Mouse (Mus musculus) liver, embryonic 13.5 days (tissue): ENCODE data around the gene Kyat3. TPM values are rescaled to one million over a fixed set of nuclear protein-coding genes. Genes with fewer than 3 reads are reported as not detected.
A peak's percentile ranks its signal among the peaks of the same experiment; 100 is the strongest.
"Not testable (repeated sequence)": the region's sequence is repeated elsewhere in the genome, so short reads cannot be mapped to it uniquely, and the experiment has no call there.

ENCODE experiments used
- ATAC-seq: fragments of 200-750 bp; cut with Nextera tagmentation; 2 replicates; pipeline ENCODE4 v1.8.0; 2017; ENCODE audit warnings: low read depth, mild to moderate bottlenecking, moderate number of reproducible peaks, moderate library complexity
- DNase-seq: peaks from one replicate; pipeline ENCODE4 v3.0.0; 2022
- H3K27ac ChIP-seq: fragments of 300-500 bp; sonication (generic); 2 replicates; pipeline ENCODE4 v1.5.1; 2015; ENCODE audit warnings: moderate library complexity, mild to moderate bottlenecking, inconsistent platforms
- H3K27me3 ChIP-seq: fragments of 300-500 bp; sonication (generic); 2 replicates; pipeline ENCODE4 v1.6.1; 2015; ENCODE audit warnings: mild to moderate bottlenecking, inconsistent platforms
- H3K36me3 ChIP-seq: fragments of 300-500 bp; sonication (generic); 2 replicates; pipeline ENCODE4 v1.6.1; 2015; ENCODE audit warnings: mild to moderate bottlenecking, inconsistent platforms
- H3K4me1 ChIP-seq: fragments of 300-500 bp; sonication (generic); replicated peaks from 2 replicates; pipeline ENCODE4 v1.6.1; 2015; ENCODE audit warnings: inconsistent platforms
- H3K4me2 ChIP-seq: fragments of 300-500 bp; sonication (generic); 2 replicates; pipeline ENCODE4 v1.6.1; 2015; ENCODE audit warnings: inconsistent platforms, mild to moderate bottlenecking, moderate library complexity
- H3K4me3 ChIP-seq: fragments of 300-500 bp; sonication (generic); replicated peaks from 2 replicates; pipeline ENCODE4 v1.5.1; 2015; ENCODE audit warnings: mild to moderate bottlenecking, inconsistent platforms
- H3K9ac ChIP-seq: fragments of 300-500 bp; sonication (generic); 2 replicates; pipeline ENCODE4 v1.6.1; 2015; ENCODE audit warnings: mild to moderate bottlenecking, inconsistent platforms
- H3K9me3 ChIP-seq: fragments of 300-500 bp; sonication (generic); replicated peaks from 2 replicates; pipeline ENCODE4 v1.6.1; 2016; ENCODE audit warnings: inconsistent platforms
- WGBS: fragments of 180-500 bp; shearing (Covaris S2); methylation state at CpG from one replicate; pipeline ENCODE4 v1.1.7; 2015; ENCODE audit not compliant: insufficient replicate concordance; 5-methylcytosine and 5-hydroxymethylcytosine counted together
- polyA plus RNA-seq: library from polyadenylated mRNA; unstranded; fragments of >200 nt; fragmentation: Nextera tagmentation; extraction: Ambion mirVana; gene quantifications from 2 replicates; pipeline ENCODE4 v1.2.1, GENCODE M21; 2015

Kyat3 gene
- polyA plus RNA-seq, result 10.3 and 11.9 TPM in 2 replicates

DNA sequence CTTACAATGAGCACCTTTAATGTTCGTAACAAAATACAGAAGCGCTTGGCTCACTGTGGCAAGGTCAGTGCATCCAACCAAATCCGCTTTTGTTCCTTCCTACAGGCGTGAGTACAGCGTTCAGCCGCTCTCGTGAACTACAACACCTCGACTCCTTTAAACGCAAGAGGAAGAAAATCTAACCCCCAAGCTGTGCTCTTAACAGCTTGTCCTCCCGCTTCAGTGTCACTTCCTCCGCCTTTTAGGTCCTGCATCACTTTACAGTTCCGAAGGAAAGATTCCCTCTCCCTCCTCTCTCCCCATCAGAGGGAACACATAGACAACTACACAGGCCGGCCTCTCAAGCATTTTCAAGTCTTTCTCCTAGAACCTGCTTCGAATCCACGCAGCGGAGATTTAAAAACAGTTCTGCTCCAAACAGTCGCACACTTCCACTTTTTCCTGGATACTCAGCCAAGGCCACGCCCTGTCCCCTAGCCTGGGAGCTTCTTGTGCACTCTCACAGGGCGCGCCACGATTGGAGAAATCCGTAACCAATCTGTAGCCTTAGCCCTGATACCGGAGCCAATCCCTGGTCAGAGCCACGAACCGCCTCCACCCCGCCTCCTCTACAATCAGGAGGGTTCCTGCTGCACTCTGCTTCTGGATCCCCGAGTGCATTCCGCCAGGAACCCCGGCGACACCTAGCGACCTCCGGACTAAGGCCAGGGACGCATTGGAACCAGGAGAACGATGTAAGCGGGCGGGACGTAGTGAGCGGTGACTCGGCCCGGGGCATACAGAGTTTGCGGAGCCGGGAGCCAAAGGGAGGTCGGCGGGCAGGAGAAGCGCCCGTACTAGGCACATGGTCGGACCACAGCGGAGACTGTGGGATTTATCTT, at the start of gene Kyat3:
TSS of gene Kyat3 (plus strand) at position 610 of the 881 bp plus-strand sequence.
- no peaks in the 10 kb centered on the region for H3K9me3 ChIP-seq
- H3K4me1 ChIP-seq, result peaks cover 20% of the 10 kb centered on the region
- WGBS, result under 1% methylated on average over 48 of the region's 48 CpGs
- H3K36me3 ChIP-seq, result no peaks in the 10 kb centered on the region
- peak within 1 kb of the TSS; percentile 73 for H3K4me2 ChIP-seq
- peak; percentile 99 for ATAC-seq
- H3K9ac ChIP-seq, result peak within 1 kb of the TSS; percentile 54
- peak; percentile 74 for DNase-seq
- peaks cover 16% of the 10 kb centered on the region; the same call in 1 of the 2 replicates for H3K27me3 ChIP-seq
- peak within 1 kb of the TSS; percentile 62 for H3K27ac ChIP-seq
- H3K4me3 ChIP-seq, result peak within 1 kb of the TSS; percentile 55

DNA sequence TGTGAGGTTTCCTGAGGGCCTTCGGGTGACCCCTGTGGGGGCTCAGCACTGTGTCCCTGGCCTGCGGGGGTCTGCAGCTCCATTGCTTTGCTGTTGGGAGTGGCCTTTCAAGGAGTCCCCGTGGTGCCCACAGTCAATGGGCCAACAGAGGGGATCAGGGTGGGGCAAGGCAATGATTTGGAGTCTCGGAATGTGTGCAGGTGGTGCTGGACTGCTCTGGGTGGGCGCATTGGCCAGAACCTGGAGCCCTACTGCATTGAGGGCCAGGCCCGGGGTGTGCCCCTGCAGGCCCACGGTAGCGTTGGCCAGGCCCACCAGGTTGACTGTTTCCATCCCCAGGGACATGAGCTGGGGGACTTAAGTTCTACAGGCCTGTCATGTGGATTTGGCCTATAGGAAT, 36.1 kb upstream of the Kyat3 start:
- DNase-seq, result no peak
- 79% methylated on average over 8 of the region's 8 CpGs for WGBS
- 0 out of 2 replicates have a peak, but pooled peaks have one; percentile 20 for ATAC-seq
- H3K9ac ChIP-seq, result no peak overlapping the region
- no peaks in the 10 kb centered on the region for H3K4me1 ChIP-seq
- H3K36me3 ChIP-seq, result no peaks in the 10 kb centered on the region
- no peak overlapping the region for H3K4me3 ChIP-seq
- no peaks in the 10 kb centered on the region; the same call in 1 of the 2 replicates for H3K9me3 ChIP-seq
- no peaks in the 10 kb centered on the region for H3K27me3 ChIP-seq
- H3K4me2 ChIP-seq, result no peak overlapping the region
- H3K27ac ChIP-seq, result no peak overlapping the region

DNA sequence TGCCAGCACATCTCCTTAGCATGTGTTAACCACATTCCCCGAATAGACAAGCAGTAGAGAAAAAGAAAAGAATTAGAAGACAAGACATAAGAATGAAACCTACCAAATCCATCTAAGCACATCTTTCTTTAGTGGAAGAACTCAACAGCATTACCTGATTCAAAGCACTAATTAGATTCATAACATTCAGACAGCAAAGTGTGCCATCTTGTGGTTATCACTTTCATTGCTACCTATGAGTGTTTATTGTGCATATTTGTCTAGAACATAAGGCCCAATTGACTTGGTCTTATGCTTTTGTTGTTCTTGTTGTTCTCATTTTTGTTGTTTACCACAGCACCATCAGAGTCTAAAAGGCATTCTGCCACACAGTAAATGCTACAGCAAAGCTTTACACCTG, 26.2 kb upstream of the Kyat3 start:
- Histone ChIP-seq H3K9ac (no peak overlapping the region), H3K36me3 (no peaks in the 10 kb centered on the region), H3K27ac (no peak overlapping the region), H3K4me3 (no peak overlapping the region), H3K4me2 (no peak overlapping the region), H3K9me3 (no peaks in the 10 kb centered on the region), H3K4me1 (no peaks in the 10 kb centered on the region), H3K27me3 (no peaks in the 10 kb centered on the region)
- DNase-seq (no peak), ATAC-seq (no peak)
- WGBS, result 42% methylated on average over 1 of the region's 1 CpGs

DNA sequence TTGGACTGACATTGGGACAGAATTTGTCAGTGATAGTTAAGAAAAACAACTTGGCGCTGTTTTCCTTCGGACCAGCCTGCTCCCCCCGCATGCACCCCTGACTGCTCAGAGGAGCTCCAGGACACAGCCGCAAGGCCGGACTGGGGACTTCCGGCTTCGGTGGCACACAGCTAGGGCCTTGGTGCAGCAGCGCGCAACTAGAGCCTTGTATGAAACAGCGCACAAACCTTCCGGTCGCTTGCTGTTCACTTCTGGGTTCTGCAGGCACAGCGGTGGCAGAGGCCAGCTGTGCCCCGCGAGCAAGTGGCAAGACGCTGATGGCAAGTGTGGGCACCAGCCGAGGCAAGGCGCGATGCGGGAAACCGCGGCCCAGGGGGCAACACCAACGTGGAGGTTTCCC, 12.9 kb upstream of the Kyat3 start:
- ATAC-seq, result peak; percentile 51; the same call in 1 of the 2 replicates
- WGBS, result 55% methylated on average over 23 of the region's 23 CpGs
- peaks cover 13% of the 10 kb centered on the region; the same call in 1 of the 2 replicates for H3K9me3 ChIP-seq
- H3K4me1 ChIP-seq, result 0 out of 2 replicates have a peak, but pooled peaks cover 3% of the 10 kb centered on the region
- H3K36me3 ChIP-seq, result no peaks in the 10 kb centered on the region
- H3K4me3 ChIP-seq, result peak overlapping the region; percentile 15; the same call in 1 of the 2 replicates
- no peak for DNase-seq
- H3K4me2 ChIP-seq, result peak overlapping the region; percentile 41
- H3K27ac ChIP-seq, result no peak overlapping the region
- H3K9ac ChIP-seq, result no peak overlapping the region
- H3K27me3 ChIP-seq, result no peaks in the 10 kb centered on the region

DNA sequence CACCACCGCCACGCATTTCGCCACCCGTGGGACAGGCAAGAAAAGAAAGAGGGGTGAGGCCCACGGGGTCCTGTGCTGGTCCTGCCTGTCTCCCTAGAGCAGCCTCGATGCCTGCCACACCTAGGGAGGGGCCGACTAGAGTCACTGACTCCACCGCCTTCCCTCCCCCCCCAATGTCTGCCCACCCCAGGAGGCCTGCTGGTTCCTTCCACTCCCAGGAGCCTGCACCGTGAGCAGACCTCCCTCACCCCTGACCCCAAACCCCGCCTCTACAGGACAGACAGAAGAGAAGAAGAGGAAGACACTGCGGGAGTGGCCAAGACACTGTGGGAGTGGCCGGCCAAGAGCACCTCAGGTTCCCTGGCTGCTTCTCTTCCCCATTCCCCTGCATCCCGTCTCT, 12.5 kb upstream of the Kyat3 start:
- Histone ChIP-seq H3K36me3 (no peaks in the 10 kb centered on the region), H3K9me3 (peaks cover 13% of the 10 kb centered on the region; the same call in 1 of the 2 replicates), H3K9ac (no peak overlapping the region), H3K27ac (no peak overlapping the region), H3K27me3 (no peaks in the 10 kb centered on the region), H3K4me3 (peak overlapping the region; percentile 15; the same call in 1 of the 2 replicates), H3K4me2 (peak overlapping the region; percentile 41), H3K4me1 (0 out of 2 replicates have a peak, but pooled peaks cover 3% of the 10 kb centered on the region)
- WGBS, result 12% methylated on average over 7 of the region's 13 CpGs
- DNase-seq (no peak), ATAC-seq (peak; percentile 68)

DNA sequence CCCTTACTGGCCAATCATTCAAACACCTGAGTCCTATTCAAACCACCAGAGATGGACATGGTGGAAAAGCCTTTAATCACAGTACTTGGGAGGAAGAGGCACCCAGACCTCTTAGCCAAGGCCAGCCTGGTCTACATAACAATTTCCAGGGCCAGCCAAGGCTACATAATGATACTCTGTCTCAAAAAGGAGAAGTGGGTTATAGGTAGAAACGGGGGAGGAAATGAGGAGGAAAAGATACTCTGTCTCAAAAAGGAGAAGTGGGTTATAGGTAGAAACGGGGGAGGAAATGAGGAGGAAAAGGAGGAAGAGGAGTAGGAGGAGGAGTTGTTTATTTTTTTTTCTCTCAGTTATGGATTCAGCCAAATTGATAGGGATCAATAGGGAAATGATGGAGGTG, 4.3 kb upstream of the Kyat3 start:
- no peak for ATAC-seq
- 13% methylated on average over 2 of the region's 2 CpGs for WGBS

DNA sequence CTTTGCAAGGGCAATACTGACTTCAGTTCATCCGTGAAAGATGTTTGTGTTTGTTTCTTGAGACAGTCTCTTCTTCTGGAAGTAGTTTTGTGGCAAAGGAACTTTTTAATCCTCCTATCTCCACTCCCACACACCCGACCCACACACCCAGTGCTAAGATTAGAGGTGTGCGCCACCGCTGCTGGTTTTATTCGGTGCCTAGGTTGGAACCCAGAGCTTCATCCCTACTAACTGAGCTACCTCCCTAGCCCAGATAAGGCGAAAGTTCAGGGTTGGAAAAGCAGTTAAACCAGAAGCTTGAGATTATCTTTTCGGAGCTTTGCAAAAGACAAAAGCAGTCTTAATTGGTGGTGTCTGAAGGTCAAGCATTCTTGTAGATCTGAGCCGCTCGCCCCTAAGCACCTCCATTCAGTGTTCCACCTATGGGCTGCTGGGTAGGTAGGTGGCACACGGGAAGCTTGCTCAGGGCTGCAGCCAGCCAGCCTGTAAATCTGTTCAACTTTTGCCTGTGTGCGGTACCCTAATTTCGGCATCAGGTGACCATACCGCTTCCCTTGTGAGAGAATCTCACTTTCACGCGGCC, 647 bp downstream of the Kyat3 start:
- peaks cover 20% of the 10 kb centered on the region for H3K4me1 ChIP-seq
- H3K27ac ChIP-seq, result peak overlapping the region; percentile 62
- H3K9ac ChIP-seq, result peak overlapping the region; percentile 54
- H3K27me3 ChIP-seq, result peaks cover 16% of the 10 kb centered on the region; the same call in 1 of the 2 replicates
- WGBS, result 13% methylated on average over 15 of the region's 15 CpGs
- peak overlapping the region; percentile 73 for H3K4me2 ChIP-seq
- peak; percentile 28; the same call in 1 of the 2 replicates for ATAC-seq
- no peak for DNase-seq
- no peaks in the 10 kb centered on the region for H3K9me3 ChIP-seq
- peak overlapping the region; percentile 55 for H3K4me3 ChIP-seq
- H3K36me3 ChIP-seq, result no peaks in the 10 kb centered on the region

More for the DNA sequence above, 4.3 kb upstream of the Kyat3 start:
- no peak for DNase-seq
- Histone ChIP-seq H3K4me1 (peaks cover 15% of the 10 kb centered on the region), H3K4me3 (no peak overlapping the region), H3K36me3 (no peaks in the 10 kb centered on the region), H3K4me2 (no peak overlapping the region), H3K9me3 (no peaks in the 10 kb centered on the region), H3K9ac (no peak overlapping the region), H3K27ac (no peak overlapping the region), H3K27me3 (peaks cover 12% of the 10 kb centered on the region; the same call in 1 of the 2 replicates)

DNA sequence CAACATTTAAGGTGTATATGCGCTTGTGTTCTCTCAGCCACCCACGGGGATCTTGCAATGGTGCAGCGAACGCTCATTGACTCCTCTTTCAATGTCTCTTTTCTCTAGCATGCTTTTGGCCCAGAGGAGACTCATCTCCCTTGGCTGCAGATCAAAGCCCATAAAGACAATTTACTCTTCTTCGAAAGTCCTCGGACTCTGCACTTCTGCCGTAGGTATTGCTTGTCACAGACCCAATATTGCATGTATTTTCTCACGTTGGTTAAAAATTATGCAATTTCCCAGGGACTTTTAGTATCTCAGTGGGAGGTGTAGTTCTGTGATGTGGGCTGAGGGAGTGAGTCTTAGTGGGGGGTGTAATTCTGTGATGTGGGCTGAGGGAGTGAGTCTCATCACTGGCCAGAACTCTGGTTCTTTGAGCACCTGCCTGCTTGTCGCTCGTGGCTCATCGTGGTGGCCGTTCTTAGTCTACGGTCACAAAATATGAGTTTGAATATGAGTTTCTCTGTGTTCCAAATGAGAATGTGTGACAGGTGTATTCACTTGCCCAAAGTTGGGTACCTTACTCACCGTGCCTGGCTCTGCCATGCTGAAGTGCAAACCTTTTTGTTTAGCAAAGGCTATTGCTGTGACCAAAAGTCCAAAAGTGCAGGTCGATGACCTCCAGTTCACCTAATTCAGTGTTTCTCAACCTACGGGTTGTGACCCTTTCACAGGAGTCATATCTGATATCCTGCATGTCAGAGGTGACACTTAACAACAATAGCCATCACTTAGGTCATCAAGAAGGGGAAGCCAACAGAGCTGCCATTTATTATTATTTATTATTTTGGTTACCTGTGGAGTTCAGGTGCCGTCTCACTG, 6.0 kb downstream of the Kyat3 start:
- Histone ChIP-seq H3K9ac (no peak overlapping the region), H3K4me3 (no peak overlapping the region), H3K36me3 (no peaks in the 10 kb centered on the region), H3K4me2 (no peak overlapping the region), H3K27me3 (peaks cover 2% of the 10 kb centered on the region; the same call in 1 of the 2 replicates), H3K27ac (peak overlapping the region; percentile 9; the same call in 1 of the 2 replicates), H3K4me1 (peaks cover 11% of the 10 kb centered on the region), H3K9me3 (no peaks in the 10 kb centered on the region)
- 77% methylated on average over 17 of the region's 17 CpGs for WGBS
- ATAC-seq, result 0 out of 2 replicates have a peak, but pooled peaks have one; percentile 30
- DNase-seq, result no peak

DNA sequence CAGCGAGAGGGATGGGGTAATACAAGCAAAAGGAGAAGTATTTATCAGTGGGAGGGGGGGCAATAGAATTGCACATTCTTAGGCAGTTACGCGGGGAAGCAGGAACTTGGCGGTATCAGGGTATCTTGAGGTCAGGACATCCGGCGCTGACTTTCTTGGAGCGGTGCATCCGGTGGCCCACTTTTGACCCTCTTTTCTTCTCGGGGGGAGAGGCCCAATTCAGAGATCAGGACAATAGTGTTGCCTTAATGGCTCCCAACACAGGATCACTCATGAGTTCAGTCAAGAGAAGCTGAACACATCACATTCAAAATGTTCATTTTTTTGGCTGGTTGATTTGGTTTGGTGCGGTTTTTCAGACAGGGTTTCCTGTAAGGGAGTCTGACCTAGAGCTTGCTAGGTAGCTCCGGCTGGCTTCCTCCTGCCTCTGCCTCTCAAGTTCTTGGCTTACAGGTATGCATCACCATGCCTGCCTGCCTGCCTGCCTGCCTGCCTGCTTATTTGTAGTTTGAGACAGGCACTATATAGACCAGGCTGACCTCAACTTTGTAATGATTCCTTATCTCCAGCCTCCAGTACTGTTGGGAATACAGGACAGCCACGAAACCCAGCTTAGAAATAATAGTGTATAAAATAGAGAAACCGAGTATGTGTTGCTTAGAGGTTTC, 7.5 kb downstream of the Kyat3 start:
- peak; percentile 33; the same call in 1 of the 2 replicates for ATAC-seq
- not testable (repeated sequence) for H3K4me1 ChIP-seq, H3K27ac ChIP-seq, H3K36me3 ChIP-seq, H3K9me3 ChIP-seq, DNase-seq, H3K4me2 ChIP-seq, H3K27me3 ChIP-seq, H3K4me3 ChIP-seq, H3K9ac ChIP-seq
- 51% methylated on average over 13 of the region's 13 CpGs for whole genome bisulfite sequencing

DNA sequence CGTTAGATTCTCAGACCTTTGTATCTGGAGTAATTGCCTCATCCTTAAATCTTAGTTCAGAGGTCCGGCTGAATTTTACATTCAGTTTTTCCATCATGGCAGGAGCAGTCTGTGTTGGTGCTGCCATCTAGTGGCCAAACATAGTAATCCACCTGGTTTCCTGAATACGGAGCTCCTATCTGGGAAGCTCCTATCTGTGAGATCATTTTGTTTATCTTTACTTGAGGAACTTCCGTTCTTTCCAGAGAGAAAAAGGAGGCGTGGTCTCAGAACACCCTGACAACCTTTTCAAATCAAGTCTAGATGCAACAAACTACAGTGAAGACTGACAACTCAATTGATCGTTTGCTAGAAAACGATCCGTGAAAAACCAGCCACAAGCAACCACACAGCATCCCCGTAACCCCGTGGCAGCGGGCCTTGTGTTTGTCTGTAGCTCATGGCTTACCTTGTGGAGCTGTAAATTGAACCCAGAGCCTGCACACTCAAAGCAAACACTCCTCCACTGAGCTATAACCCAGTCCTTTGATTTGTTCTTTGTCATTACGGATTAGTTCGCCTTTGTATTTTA, 8.1 kb downstream of the Kyat3 start:
- Histone ChIP-seq H3K27ac (no peak overlapping the region), H3K36me3 (peaks cover 8% of the 10 kb centered on the region; the same call in 1 of the 2 replicates), H3K9me3 (no peaks in the 10 kb centered on the region), H3K4me2 (no peak overlapping the region), H3K4me1 (peaks cover 8% of the 10 kb centered on the region), H3K27me3 (no peaks in the 10 kb centered on the region), H3K4me3 (no peak overlapping the region), H3K9ac (no peak overlapping the region)
- ATAC-seq (no peak), DNase-seq (peak; percentile 28)
- WGBS, result 46% methylated on average over 13 of the region's 13 CpGs
